Mouse (Mus musculus) olfactory bulb, adult 2 months (tissue): Measurements from ENCODE around the gene Cib1.

Source experiments
- CTCF ChIP-seq: fragments of 200-500 bp; IDR thresholded peaks from 2 replicates; pipeline ENCODE4 v1.5.1; 2012; ENCODE audit warnings: low read depth, mild to moderate bottlenecking, low read length, moderate library complexity; ENCODE audit not compliant: insufficient read depth
- POLR2A ChIP-seq: fragments of 200-500 bp; IDR thresholded peaks from 2 replicates; pipeline ENCODE4 v1.6.1; 2012; ENCODE audit warnings: mild to moderate bottlenecking, low read depth, low read length, moderate library complexity; ENCODE audit not compliant: insufficient read depth

DNA sequence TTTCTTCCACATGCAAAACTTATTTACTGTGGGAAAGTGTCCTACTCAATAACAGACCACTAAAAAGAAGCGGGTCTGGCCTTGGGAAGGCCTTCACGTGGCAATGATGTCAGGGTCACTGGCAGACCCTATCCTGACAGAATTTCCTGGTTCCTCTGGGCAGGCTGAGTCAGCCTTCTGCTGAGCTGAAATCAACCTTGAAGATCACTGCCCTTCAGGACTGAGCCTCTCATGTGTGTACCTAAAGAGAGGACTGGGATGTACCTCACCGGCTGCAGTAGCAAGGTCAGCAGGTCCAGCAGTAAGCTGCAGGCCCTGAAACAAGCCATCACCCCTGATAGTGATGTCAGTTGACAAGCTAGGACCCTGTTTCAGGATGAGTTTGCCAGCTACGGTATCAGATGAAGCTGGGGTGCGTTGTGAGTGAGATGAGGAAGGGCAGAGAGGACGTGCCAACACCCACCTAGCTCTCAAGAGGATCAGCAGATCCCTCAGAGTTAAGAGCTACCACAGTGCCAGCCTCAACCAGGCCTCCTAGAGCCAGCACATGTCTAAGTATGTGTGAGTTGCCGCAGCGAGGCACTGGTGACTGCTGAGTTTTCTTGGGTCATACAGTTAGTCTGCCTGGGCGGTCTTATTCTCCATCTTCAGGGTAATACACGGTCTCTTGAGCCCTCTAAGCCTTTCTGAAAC, 54.4 kb downstream of the Cib1 start:
- no peak for TF ChIP-seq POLR2A
- no peak for TF ChIP-seq CTCF
